Mouse (Mus musculus) spleen, adult 2 months (tissue): ENCODE results near the gene Srf. TPM values are rescaled to one million over a fixed set of nuclear protein-coding genes. Genes with fewer than 3 reads are reported as not detected.

Source experiments
- DNase-seq, 2 experiments: peaks; one replicate each; pipeline versions ENCODE4 v3.0.0 to v3.0.0-alpha.2; 2012 to 2021; ENCODE audit warnings: low spot score in 2 of 2, low read depth in 1 of 2
- H3K27ac ChIP-seq: fragments of 200-500 bp; 2 replicates; pipeline ENCODE4 v1.5.1; 2012; ENCODE audit warnings: low read length, inconsistent platforms; ENCODE audit not compliant: insufficient read depth
- H3K27me3 ChIP-seq: fragments of 200-500 bp; 2 replicates; pipeline ENCODE4 v1.6.1; 2012; ENCODE audit warnings: mild to moderate bottlenecking, moderate library complexity, low read length, inconsistent platforms; ENCODE audit not compliant: control insufficient read depth, insufficient read depth
- H3K36me3 ChIP-seq: fragments of 200-500 bp; 2 replicates; pipeline ENCODE4 v1.6.1; 2012; ENCODE audit warnings: mild to moderate bottlenecking, low read length, inconsistent platforms; ENCODE audit not compliant: control insufficient read depth, insufficient read depth
- H3K4me1 ChIP-seq: fragments of 200-500 bp; 2 replicates; pipeline ENCODE4 v1.6.1; 2011; ENCODE audit warnings: inconsistent platforms; ENCODE audit not compliant: control insufficient read depth, insufficient read depth, insufficient read length
- H3K4me3 ChIP-seq: fragments of 200-500 bp; 2 replicates; pipeline ENCODE4 v1.5.1; 2011; ENCODE audit warnings: mild to moderate bottlenecking, inconsistent platforms; ENCODE audit not compliant: insufficient read depth, insufficient read length; ENCODE audit errors: extremely low read depth
- CTCF ChIP-seq: fragments of 200-500 bp; IDR thresholded peaks from 2 replicates; pipeline ENCODE4 v1.5.1; 2011; ENCODE audit warnings: mild to moderate bottlenecking, inconsistent platforms; ENCODE audit not compliant: insufficient read depth, insufficient read length, insufficient replicate concordance; ENCODE audit errors: extremely low read depth
- POLR2A ChIP-seq: fragments of 200-500 bp; IDR thresholded peaks from 2 replicates; pipeline ENCODE4 v1.6.1; 2011; ENCODE audit warnings: low read depth, low read length, inconsistent platforms
- WGBS: fragments of 180-500 bp; shearing (Covaris S2); methylation state at CpG from one replicate; pipeline ENCODE4 v1.1.7; 2018; 5-methylcytosine and 5-hydroxymethylcytosine counted together
- polyA plus RNA-seq: library from polyadenylated mRNA; depleted of rRNA; stranded (reverse); fragments of >200 nt; gene quantifications from 2 replicates; pipeline ENCODE4 v1.2.3, GENCODE M21; 2012

Gene Srf
- polyA plus RNA-seq, 1 experiment, result 146 TPM

- H3K27me3 ChIP-seq, result no peaks in the 10 kb centered on the region
- no peaks in the 10 kb centered on the region for H3K36me3 ChIP-seq
- no peak overlapping the region for H3K27ac ChIP-seq
- TF ChIP-seq POLR2A (no peak), CTCF (no peak)
- no peak overlapping the region for H3K4me3 ChIP-seq
- no peaks in the 10 kb centered on the region for H3K4me1 ChIP-seq
- no peak for DNase-seq
- 91% methylated on average over 6 of the region's 6 CpGs for WGBS
Measured at GRCm38 (mm10) chr17:46595336-46595735, 39.4 kb upstream of the Srf start.

GRCm38 (mm10) chr17:46594606-46595005, 38.6 kb upstream of the Srf start:
- Histone ChIP-seq H3K36me3 (no peaks in the 10 kb centered on the region), H3K4me3 (no peak overlapping the region), H3K27ac (no peak overlapping the region), H3K27me3 (no peaks in the 10 kb centered on the region), H3K4me1 (no peaks in the 10 kb centered on the region)
- TF ChIP-seq CTCF (no peak), POLR2A (no peak)
- no peak for DNase-seq
- WGBS, result 91% methylated on average over 9 of the region's 9 CpGs

GRCm38 (mm10) chr17:46593124-46593523, 37.1 kb upstream of the Srf start:
- WGBS, result 95% methylated on average over 4 of the region's 4 CpGs
- Histone ChIP-seq H3K27me3 (no peaks in the 10 kb centered on the region), H3K4me1 (no peaks in the 10 kb centered on the region), H3K4me3 (no peak overlapping the region), H3K36me3 (no peaks in the 10 kb centered on the region), H3K27ac (no peak overlapping the region)
- no peak for DNase-seq
- TF ChIP-seq CTCF (no peak), POLR2A (no peak)

- no peak for TF ChIP-seq CTCF
- TF ChIP-seq POLR2A, result no peak
Measured at GRCm38 (mm10) chr17:46591406-46591805, 35.4 kb upstream of the Srf start.

GRCm38 (mm10) chr17:46590439-46590838, 34.5 kb upstream of the Srf start:
- TF ChIP-seq CTCF, result no peak
- TF ChIP-seq POLR2A, result no peak
- Histone ChIP-seq H3K4me3 (no peak overlapping the region), H3K27ac (no peak overlapping the region)

More at GRCm38 (mm10) chr17:46591406-46591805, 35.4 kb upstream of the Srf start:
- H3K36me3 ChIP-seq, result no peaks in the 10 kb centered on the region
- no peaks in the 10 kb centered on the region for H3K27me3 ChIP-seq
- 88% methylated on average over 19 of the region's 19 CpGs for WGBS
- DNase-seq, result no peak
- H3K4me1 ChIP-seq, result no peaks in the 10 kb centered on the region
- H3K4me3 ChIP-seq, result no peak overlapping the region
- no peak overlapping the region for H3K27ac ChIP-seq

GRCm38 (mm10) chr17:46589635-46590314, 33.8 kb upstream of the Srf start:
- WGBS, result 90% methylated on average over 16 of the region's 16 CpGs
- Histone ChIP-seq H3K36me3 (no peaks in the 10 kb centered on the region), H3K27me3 (no peaks in the 10 kb centered on the region), H3K4me1 (no peaks in the 10 kb centered on the region), H3K4me3 (no peak overlapping the region), H3K27ac (no peak overlapping the region)
- TF ChIP-seq POLR2A (no peak), CTCF (no peak)
- DNase-seq, result no peak

More at GRCm38 (mm10) chr17:46590439-46590838, 34.5 kb upstream of the Srf start:
- WGBS, result 82% methylated on average over 7 of the region's 7 CpGs
- Histone ChIP-seq H3K27me3 (no peaks in the 10 kb centered on the region), H3K4me1 (no peaks in the 10 kb centered on the region), H3K36me3 (no peaks in the 10 kb centered on the region)
- no peak for DNase-seq

- no peak for DNase-seq
- Histone ChIP-seq H3K4me3 (no peak overlapping the region), H3K4me1 (no peaks in the 10 kb centered on the region), H3K36me3 (no peaks in the 10 kb centered on the region), H3K27ac (no peak overlapping the region), H3K27me3 (no peaks in the 10 kb centered on the region)
- 88% methylated on average over 6 of the region's 6 CpGs for WGBS
- TF ChIP-seq POLR2A (no peak), CTCF (no peak)
Measured at GRCm38 (mm10) chr17:46588913-46589312, 32.9 kb upstream of the Srf start.
